Mouse (Mus musculus): ENCODE data around the gene Stard10. TPM values are rescaled to one million over a fixed set of nuclear protein-coding genes. Genes with fewer than 3 reads are reported as not detected.

Stard10 gene
- polyA plus RNA-seq, 1 experiment from 2014 or later, result 9.6 TPM

DNA sequence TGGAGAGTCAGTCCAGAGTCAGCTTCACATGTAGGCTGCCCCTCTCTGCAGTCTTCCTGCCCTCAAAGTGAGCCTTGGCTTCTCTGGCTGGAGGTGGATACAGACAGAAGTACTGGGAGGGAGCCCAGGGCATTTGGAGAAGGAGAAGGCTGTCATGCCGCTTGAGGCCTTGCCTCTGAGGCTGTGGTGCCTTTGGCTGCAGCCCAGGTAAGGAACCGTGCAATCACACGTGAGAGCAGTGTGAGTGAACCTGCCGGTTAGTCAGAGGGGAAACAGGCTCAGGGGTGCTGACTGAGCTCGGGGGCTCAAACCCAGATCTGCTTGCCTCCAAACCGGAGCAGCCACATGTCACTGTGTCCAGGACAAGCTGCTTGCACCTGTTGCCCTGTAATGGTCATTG is 64.6 kb downstream of the Stard10 start:
- 82% methylated on average over 6 of the region's 6 CpGs for WGBS
- H3K36me3 ChIP-seq (replicated peaks), result no peaks in the 10 kb centered on the region
- H3K27ac ChIP-seq, result no peak overlapping the region
- H3K9me3 ChIP-seq, result no peaks in the 10 kb centered on the region
- H3K4me2 ChIP-seq, result no peak overlapping the region
- ATAC-seq (replicated peaks), result no peak
- H3K4me3 ChIP-seq, result no peak overlapping the region
- H3K9ac ChIP-seq, result no peak overlapping the region
- no peaks in the 10 kb centered on the region for H3K27me3 ChIP-seq (replicated peaks)
- H3K4me1 ChIP-seq, result peaks cover 4% of the 10 kb centered on the region; the same call in 1 of the 2 replicates

DNA sequence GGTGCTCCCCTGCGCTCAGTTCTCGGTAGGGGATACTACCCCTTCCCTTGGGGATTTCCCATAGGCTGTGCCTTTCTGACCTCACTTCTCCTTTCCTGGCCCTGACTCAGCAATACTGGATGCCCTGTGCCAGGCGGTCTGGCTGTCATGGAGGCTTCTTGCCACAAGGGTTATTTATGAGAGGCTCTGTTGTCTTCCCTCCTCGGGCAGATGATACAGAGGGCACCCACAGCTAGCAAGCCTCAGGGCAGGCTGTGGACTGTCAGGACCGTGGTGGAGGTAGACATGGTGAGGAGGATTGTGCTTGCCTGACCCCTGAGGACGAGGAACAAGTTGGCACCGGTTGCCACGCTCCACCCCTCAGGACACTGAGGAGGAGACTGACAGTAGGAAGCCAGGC is 65.5 kb downstream of the Stard10 start:
- no peaks in the 10 kb centered on the region for H3K27me3 ChIP-seq (replicated peaks)
- no peaks in the 10 kb centered on the region for H3K9me3 ChIP-seq
- no peak overlapping the region for H3K4me3 ChIP-seq
- no peaks in the 10 kb centered on the region for H3K36me3 ChIP-seq (replicated peaks)
- no peak for ATAC-seq (replicated peaks)
- H3K9ac ChIP-seq, result no peak overlapping the region
- H3K27ac ChIP-seq, result no peak overlapping the region
- peaks cover 4% of the 10 kb centered on the region; the same call in 1 of the 2 replicates for H3K4me1 ChIP-seq
- H3K4me2 ChIP-seq, result no peak overlapping the region
- 80% methylated on average over 8 of the region's 8 CpGs for WGBS

DNA sequence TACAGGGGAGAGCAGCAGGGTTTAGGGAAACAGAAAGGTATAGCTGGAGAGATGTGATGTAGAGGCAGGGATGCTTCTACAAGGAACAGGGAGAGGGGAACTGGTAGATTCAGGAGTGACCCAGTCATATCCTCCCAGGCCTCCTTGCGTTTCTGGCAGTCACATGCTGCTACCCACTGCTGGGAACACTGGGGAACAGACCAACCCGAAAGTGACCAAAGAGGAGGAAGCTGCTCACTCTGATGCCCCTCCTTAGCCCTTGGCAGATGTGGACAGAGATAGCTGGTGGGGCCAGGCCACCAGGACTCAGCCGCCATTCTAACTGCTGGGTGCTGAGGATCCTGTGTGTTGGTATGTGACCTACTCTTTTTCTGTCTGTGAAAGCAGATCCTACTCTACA is 66.9 kb downstream of the Stard10 start:
- no peaks in the 10 kb centered on the region for H3K27me3 ChIP-seq (replicated peaks)
- H3K27ac ChIP-seq, result no peak overlapping the region
- H3K9me3 ChIP-seq, result no peaks in the 10 kb centered on the region
- H3K4me1 ChIP-seq, result no peaks in the 10 kb centered on the region
- no peaks in the 10 kb centered on the region for H3K36me3 ChIP-seq (replicated peaks)
- ATAC-seq (replicated peaks), result no peak
- no peak overlapping the region for H3K4me2 ChIP-seq
- H3K9ac ChIP-seq, result no peak overlapping the region
- WGBS, result 72% methylated on average over 3 of the region's 3 CpGs
- H3K4me3 ChIP-seq, result no peak overlapping the region

DNA sequence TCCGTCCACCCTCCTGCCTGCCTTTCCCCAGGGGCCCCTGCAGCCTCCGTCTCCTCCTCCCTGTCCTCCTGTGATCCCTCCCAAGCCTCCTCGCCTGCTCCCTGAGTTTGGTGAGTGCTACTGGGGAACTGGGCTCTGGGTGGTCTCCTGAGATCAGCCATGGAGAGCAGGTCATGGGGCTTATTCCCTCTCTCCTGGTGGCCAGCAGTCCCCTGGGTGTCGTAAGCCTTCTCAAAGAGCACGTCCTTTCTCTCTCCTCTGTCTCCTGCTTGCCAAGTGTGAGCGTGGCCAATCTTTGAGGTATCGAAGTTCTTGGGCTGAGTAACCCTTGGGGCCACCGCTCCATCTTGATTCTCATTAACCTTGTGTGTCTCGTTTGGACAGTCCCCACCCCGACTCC is 68.0 kb downstream of the Stard10 start:
- Histone ChIP-seq H3K4me3 (no peak overlapping the region), H3K9ac (no peak overlapping the region), H3K9me3 (no peaks in the 10 kb centered on the region), H3K27me3 (replicated peaks) (no peaks in the 10 kb centered on the region), H3K36me3 (replicated peaks) (no peaks in the 10 kb centered on the region), H3K27ac (no peak overlapping the region), H3K4me2 (no peak overlapping the region), H3K4me1 (no peaks in the 10 kb centered on the region)
- WGBS, result 62% methylated on average over 10 of the region's 10 CpGs
- no peak for ATAC-seq (replicated peaks)

DNA sequence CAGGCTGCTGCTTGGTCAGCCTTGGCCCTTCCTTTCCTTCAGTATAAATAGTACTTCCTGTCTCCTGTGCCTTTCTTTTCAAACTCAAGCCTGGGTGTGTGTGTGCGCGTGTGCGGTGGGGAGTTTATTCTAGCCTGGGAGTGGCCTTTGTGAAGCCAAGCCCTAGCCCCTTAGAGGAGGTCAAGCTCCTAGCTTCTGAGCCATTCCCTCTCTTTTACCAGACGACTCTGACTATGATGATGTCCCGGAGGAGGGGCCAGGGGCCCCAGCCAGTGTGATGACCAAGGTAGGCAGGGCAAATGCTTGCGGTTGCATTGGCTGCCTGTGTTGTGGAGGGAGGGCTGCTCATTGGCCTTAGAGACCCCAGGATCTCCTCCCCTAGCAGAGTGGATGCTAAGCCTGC is 68.4 kb downstream of the Stard10 start:
- Histone ChIP-seq H3K9me3 (no peaks in the 10 kb centered on the region), H3K4me2 (no peak overlapping the region), H3K9ac (no peak overlapping the region), H3K4me3 (no peak overlapping the region), H3K36me3 (replicated peaks) (no peaks in the 10 kb centered on the region), H3K27me3 (replicated peaks) (no peaks in the 10 kb centered on the region), H3K4me1 (no peaks in the 10 kb centered on the region), H3K27ac (no peak overlapping the region)
- ATAC-seq (replicated peaks), result no peak
- 47% methylated on average over 6 of the region's 6 CpGs for WGBS

DNA sequence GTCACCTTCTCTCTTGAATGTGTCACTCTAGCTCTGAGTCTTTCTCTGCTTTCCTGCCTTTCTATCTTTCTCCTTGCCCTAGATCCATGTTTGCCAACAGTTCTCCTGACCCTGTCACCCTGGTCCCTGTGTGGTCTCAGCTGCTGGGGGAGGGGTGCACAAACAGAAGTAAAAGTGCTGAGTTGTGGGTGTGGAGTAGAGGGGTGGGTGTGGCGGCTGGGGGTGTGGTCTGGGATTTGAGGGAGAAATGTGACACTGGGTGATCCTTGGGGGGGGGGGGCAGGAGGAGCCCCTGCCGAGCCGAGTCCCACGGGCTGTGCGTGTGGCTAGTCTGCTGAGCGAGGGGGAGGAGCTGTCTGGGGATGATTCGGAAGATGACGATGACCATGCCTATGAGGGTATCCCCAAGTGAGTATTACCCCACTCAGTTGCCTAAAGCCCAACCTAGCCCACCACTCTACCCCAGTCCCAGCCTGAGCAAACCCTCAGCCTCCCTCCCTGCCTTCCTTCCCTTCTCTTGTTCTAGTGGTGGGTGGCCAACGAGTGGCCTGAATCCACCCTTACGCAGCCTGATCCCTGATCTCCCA is 69.1 kb downstream of the Stard10 start:
- Histone ChIP-seq H3K4me2 (no peak overlapping the region), H3K27ac (no peak overlapping the region), H3K27me3 (replicated peaks) (no peaks in the 10 kb centered on the region), H3K9ac (no peak overlapping the region), H3K4me3 (no peak overlapping the region), H3K9me3 (no peaks in the 10 kb centered on the region), H3K36me3 (replicated peaks) (no peaks in the 10 kb centered on the region), H3K4me1 (no peaks in the 10 kb centered on the region)
- no peak for ATAC-seq (replicated peaks)
- WGBS, result 63% methylated on average over 10 of the region's 10 CpGs

DNA sequence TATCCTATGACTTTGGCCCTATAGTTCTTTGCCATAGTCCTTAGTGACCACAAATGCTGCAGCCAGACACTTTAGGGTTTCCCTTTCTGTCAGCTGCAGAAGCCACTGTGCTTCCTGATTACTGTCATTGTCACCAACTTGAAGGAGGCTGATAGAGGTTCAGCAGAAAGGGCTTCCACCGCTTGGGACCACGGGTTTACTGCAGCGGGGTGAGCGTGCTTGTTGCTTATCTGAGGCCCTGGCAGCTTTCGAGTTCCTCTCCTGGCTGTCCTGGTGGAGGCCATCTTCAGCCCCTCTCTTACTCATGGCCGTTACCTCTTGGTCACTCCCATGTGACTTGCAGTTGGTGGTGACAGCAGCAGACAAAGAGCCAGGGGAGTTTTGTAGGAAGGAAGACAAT is 72.4 kb downstream of the Stard10 start:
- no peaks in the 10 kb centered on the region for H3K9me3 ChIP-seq
- no peak overlapping the region for H3K9ac ChIP-seq
- no peak overlapping the region for H3K4me2 ChIP-seq
- no peak overlapping the region for H3K27ac ChIP-seq
- no peaks in the 10 kb centered on the region for H3K36me3 ChIP-seq (replicated peaks)
- no peak for ATAC-seq (replicated peaks)
- no peaks in the 10 kb centered on the region for H3K27me3 ChIP-seq (replicated peaks)
- no peaks in the 10 kb centered on the region for H3K4me1 ChIP-seq
- WGBS, result 78% methylated on average over 6 of the region's 6 CpGs
- no peak overlapping the region for H3K4me3 ChIP-seq

DNA sequence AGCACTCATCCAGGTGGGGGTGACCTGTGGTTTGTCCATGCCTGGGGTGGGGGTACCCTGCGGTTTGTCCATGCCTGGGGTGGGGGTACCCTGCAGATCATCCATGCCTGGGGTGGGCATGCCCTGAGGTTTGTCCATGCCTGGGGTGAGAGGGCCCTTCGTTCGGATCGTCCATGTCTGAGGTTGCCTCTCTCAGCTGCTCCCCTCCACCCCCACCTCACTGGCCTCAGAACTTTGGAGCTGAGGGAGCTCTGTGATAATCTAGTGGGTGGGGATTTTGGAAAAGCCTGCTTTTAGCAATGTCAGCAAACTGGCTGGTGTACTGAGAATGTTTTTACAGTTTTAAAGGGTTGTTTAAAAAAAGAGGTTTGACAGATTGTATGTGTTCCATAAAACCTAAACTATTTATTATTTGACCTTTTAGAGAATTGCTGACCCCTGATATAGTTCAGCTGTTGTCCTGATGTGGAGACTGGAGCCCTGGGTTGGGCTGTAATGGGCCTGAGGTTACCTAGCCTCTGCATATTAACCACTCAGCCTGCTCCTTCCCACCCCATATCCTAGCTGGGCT is 75.1 kb downstream of the Stard10 start:
- WGBS, result 81% methylated on average over 4 of the region's 4 CpGs
- Histone ChIP-seq H3K9ac (no peak overlapping the region), H3K4me3 (no peak overlapping the region), H3K4me2 (no peak overlapping the region), H3K4me1 (no peaks in the 10 kb centered on the region), H3K9me3 (no peaks in the 10 kb centered on the region), H3K36me3 (replicated peaks) (no peaks in the 10 kb centered on the region), H3K27ac (no peak overlapping the region), H3K27me3 (replicated peaks) (no peaks in the 10 kb centered on the region)
- ATAC-seq (replicated peaks), result no peak

DNA sequence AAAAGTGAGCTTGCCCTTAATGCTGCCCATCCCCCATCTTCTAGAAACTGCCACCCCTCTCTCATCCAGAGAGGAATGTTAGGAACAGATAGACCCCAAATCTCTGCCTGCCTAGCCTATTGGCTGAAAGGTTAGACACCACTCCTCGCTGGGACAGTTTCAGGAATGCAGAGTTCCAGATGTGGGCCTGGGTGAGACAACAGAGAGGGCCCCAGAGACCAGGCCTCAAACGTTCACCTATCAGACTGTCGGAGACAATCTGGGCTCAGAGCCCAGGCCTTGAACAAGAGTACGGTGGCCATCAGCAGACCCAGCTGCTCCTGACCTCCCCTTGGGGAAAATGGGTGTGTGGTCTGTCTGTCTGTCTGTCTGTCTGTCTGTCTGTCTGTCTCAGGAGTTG is 76.1 kb downstream of the Stard10 start:
- 62% methylated on average over 4 of the region's 4 CpGs for WGBS
- Histone ChIP-seq H3K36me3 (replicated peaks) (no peaks in the 10 kb centered on the region), H3K27ac (no peak overlapping the region), H3K4me1 (no peaks in the 10 kb centered on the region), H3K4me2 (no peak overlapping the region), H3K27me3 (replicated peaks) (no peaks in the 10 kb centered on the region), H3K9ac (no peak overlapping the region), H3K4me3 (no peak overlapping the region), H3K9me3 (no peaks in the 10 kb centered on the region)
- ATAC-seq (replicated peaks), result no peak

DNA sequence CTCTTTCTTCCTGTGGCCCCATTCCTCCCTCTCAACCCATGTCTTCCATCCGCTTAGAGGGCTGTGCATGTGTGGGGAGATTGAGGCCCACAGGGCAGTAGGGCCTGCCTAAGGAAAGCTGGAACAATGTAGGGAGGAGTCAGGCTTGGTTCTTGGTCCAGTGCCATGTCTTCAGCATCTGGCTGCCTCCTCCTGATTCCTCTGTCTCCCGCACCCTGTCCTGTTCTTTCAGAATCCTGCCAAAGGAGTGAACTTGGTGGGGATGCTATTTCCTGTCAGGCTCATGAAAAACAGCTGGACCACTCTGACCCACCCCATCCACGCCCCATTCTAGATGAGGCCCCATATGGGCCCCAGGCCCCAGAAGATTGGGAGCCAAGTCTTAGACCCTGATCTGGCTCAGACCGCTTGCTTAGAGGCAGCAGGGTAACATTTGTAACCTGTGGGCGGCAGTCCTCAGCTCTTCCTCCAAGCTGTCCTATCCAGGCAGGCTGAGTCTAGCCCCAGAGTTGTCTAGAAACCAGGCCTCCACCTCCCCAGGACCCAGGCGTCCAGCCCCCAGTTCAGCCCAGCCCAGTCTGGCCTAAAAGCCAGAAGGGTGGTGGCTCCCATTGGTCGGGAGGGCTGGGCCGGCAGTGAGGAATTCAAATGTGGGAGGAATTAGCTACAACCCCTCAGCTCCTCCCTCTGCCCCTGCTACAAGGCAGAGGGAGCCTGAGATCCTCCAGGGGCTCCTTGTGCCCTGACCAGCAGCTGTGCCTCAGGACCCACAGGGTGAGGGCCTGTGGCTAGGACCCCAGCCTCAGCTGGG is 77.0 kb downstream of the Stard10 start:
- no peaks in the 10 kb centered on the region for H3K36me3 ChIP-seq (replicated peaks)
- H3K27me3 ChIP-seq (replicated peaks), result no peaks in the 10 kb centered on the region
- no peaks in the 10 kb centered on the region for H3K9me3 ChIP-seq
- no peak overlapping the region for H3K4me2 ChIP-seq
- 44% methylated on average over 8 of the region's 8 CpGs for WGBS
- ATAC-seq (replicated peaks), result no peak
- no peak overlapping the region for H3K4me3 ChIP-seq
- no peak overlapping the region for H3K9ac ChIP-seq
- H3K27ac ChIP-seq, result no peak overlapping the region
- no peaks in the 10 kb centered on the region for H3K4me1 ChIP-seq

DNA sequence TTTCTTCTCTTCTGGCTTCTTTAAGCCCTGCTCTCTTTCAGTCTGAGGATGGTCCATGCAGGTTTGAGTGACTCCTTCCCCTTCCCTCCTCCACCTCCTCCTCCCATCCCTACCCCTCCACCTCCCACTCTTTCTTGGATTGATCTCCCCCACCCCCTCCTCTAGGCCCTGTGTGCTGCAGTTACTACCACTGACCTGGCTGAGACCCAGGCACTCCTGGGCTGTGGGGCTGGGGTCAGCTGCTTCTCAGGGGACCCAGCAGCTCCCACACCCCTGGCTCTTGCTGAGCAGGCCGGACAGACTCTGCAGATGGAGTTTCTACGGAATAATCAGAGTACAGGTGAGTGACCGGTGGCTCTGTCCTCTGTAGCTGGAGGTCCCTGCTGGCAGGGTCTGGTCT is 77.7 kb downstream of the Stard10 start:
- Histone ChIP-seq H3K4me1 (no peaks in the 10 kb centered on the region), H3K4me2 (no peak overlapping the region), H3K9me3 (no peaks in the 10 kb centered on the region), H3K27ac (no peak overlapping the region), H3K36me3 (replicated peaks) (no peaks in the 10 kb centered on the region), H3K4me3 (no peak overlapping the region), H3K27me3 (replicated peaks) (no peaks in the 10 kb centered on the region), H3K9ac (no peak overlapping the region)
- WGBS, result 62% methylated on average over 3 of the region's 3 CpGs
- ATAC-seq (replicated peaks), result no peak

DNA sequence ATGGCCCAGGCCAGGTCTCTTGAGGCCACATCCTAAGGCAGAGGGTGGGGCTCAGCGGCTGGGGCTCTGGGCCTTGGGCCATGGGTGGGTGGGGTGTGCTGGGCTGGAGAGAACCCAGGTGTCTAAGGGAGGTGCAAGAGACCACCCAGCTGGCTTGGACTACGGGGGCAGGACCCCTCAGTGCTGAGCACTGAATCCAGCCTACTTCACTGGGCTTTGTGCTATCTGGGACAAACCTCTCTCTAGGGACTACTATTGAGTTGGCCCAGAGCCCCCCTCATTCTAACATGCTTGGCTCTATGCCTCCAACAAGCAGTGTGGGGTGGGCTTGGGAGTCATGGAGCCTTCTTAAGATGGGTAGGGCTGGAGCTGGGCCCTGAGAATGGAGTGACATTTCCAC is 78.6 kb downstream of the Stard10 start:
- ATAC-seq (replicated peaks), result no peak
- H3K4me1 ChIP-seq, result no peaks in the 10 kb centered on the region
- H3K4me3 ChIP-seq, result no peak overlapping the region
- H3K9me3 ChIP-seq, result no peaks in the 10 kb centered on the region
- H3K4me2 ChIP-seq, result no peak overlapping the region
- no peak overlapping the region for H3K9ac ChIP-seq
- WGBS, result 82% methylated on average over 2 of the region's 2 CpGs
- no peak overlapping the region for H3K27ac ChIP-seq
- no peaks in the 10 kb centered on the region for H3K36me3 ChIP-seq (replicated peaks)
- no peaks in the 10 kb centered on the region for H3K27me3 ChIP-seq (replicated peaks)

Data from midbrain, embryonic 15.5 days (tissue).